Mouse (Mus musculus) liver, postnatal 0 days (tissue): ENCODE measurements at regions not wholly inside any gene's neighbourhood (a gene's known extent, or its start where the extent isn't known, plus 50 kb on each side); places are given as distances from the start of the nearest gene placed in this dataset.

Experiments
- CTCF ChIP-seq: sonication (generic); IDR thresholded peaks from 2 replicates; pipeline ENCODE4 v1.5.1; 2016; ENCODE audit warnings: antibody characterized with exemption, low read depth
- EP300 ChIP-seq: IDR thresholded peaks from 2 replicates; pipeline ENCODE4 v1.6.1; 2016; ENCODE audit warnings: antibody characterized with exemption, low read depth, mild to moderate bottlenecking

GRCm38 (mm10) chr14:25207422-25207821 is 251.6 kb upstream of the Zmiz1 start:
- TF ChIP-seq CTCF: no peak
- no peak for TF ChIP-seq EP300
